ENCODE assay signal across 14 mouse cellular contexts in the genomic region with DNA sequence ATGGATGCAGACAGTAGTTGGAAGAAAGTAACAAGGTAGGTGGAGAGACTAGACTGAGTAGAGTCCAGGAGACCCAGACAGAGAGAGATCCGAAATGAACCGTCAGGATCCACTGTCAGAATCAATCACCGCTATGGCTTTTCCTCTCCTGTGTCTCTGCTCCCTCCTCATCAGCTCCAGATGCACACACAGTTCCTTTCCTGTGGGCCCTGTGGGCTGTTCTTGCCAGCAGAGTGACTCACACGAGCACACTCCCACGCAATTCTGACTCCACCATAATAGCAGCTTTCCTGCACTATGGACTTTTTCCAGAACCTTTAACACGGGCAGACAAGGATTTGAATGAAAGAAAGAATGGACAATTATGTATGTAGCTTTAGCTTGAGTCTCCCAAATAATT. TPM values are rescaled to one million over a fixed set of nuclear protein-coding genes. Genes with fewer than 3 reads are reported as not detected.
A peak's percentile ranks its signal among the peaks of the same experiment; 100 is the strongest.
DNase-seq lines count a peak whose midpoint lies in the region; ATAC-seq lines count a peak whose summit lies in the region.
"Had no signal": no experiment of that assay in that cellular context is flagged by ENCODE, and none has a peak within 500 bp of the region (broad histone marks: within the 10 kb centered on the region; RNA-seq: fewer than 3 reads in every experiment).

No protein-coding gene starts in this region.

- H3K36me3 ChIP-seq in heart, embryonic 12.5 days, result no peaks in the 10 kb centered on the region
- no peaks in the 10 kb centered on the region for H3K36me3 ChIP-seq in hindbrain, embryonic 10.5 days
- no peaks in the 10 kb centered on the region for H3K36me3 ChIP-seq in midbrain, embryonic 11.5 days (ENCODE audit: control insufficient read depth, insufficient read depth, low read length)

- intact Hi-C loops in heart, postnatal 36 days (cut with DNase I), result no loop called here

- H3K4me2 ChIP-seq in heart, embryonic 12.5 days, result no peak overlapping the region
- no peak overlapping the region for H3K4me2 ChIP-seq in midbrain, embryonic 11.5 days

- WGBS in heart, embryonic 12.5 days, result 70% methylated on average over 6 of the region's 6 CpGs
- WGBS in hindbrain, embryonic 10.5 days, result 90% methylated on average over 6 of the region's 6 CpGs
- WGBS in midbrain, embryonic 11.5 days, result 90% methylated on average over 6 of the region's 6 CpGs

- no peak overlapping the region for H3K4me3 ChIP-seq in heart, embryonic 12.5 days
- H3K4me3 ChIP-seq in hindbrain, embryonic 10.5 days, result no peak overlapping the region
- H3K4me3 ChIP-seq in midbrain, embryonic 11.5 days (ENCODE audit: low read depth, low read length), result no peak overlapping the region

- H3K9ac ChIP-seq in heart, embryonic 12.5 days, result no peak overlapping the region
- no peak overlapping the region for H3K9ac ChIP-seq in midbrain, embryonic 11.5 days (ENCODE audit: low read length)

- peaks cover 30% of the 10 kb centered on the region for H3K4me1 ChIP-seq in heart, embryonic 12.5 days (replicated peaks)
- peaks cover 25% of the 10 kb centered on the region for H3K4me1 ChIP-seq in hindbrain, embryonic 10.5 days (replicated peaks)
- H3K4me1 ChIP-seq in midbrain, embryonic 11.5 days (ENCODE audit: control insufficient read depth, insufficient read depth, low read length), result peaks cover 4% of the 10 kb centered on the region; the same call in 1 of the 2 replicates

- no peak overlapping the region for H3K27ac ChIP-seq in heart, embryonic 12.5 days (ENCODE audit: poor library complexity, severe bottlenecking)
- H3K27ac ChIP-seq in hindbrain, embryonic 10.5 days, result no peak overlapping the region
- no peak overlapping the region for H3K27ac ChIP-seq in midbrain, embryonic 11.5 days (ENCODE audit: low read depth, low read length)

- no peaks in the 10 kb centered on the region for H3K9me3 ChIP-seq in heart, embryonic 12.5 days (replicated peaks)
- no peaks in the 10 kb centered on the region for H3K9me3 ChIP-seq in hindbrain, embryonic 10.5 days
- H3K9me3 ChIP-seq in midbrain, embryonic 11.5 days (ENCODE audit: control insufficient read depth, low read length), result no peaks in the 10 kb centered on the region

- no peaks in the 10 kb centered on the region for H3K27me3 ChIP-seq in heart, embryonic 12.5 days (replicated peaks)
- peaks cover 21% of the 10 kb centered on the region; the same call in 1 of the 2 replicates for H3K27me3 ChIP-seq in hindbrain, embryonic 10.5 days (ENCODE audit: insufficient read depth, poor library complexity, severe bottlenecking)
- H3K27me3 ChIP-seq in midbrain, embryonic 11.5 days (ENCODE audit: control insufficient read depth, insufficient read depth, low read length), result no peaks in the 10 kb centered on the region; the same call in 1 of the 2 replicates

- no peak for ATAC-seq in heart, embryonic 12.5 days (ENCODE audit: insufficient number of reproducible peaks, low FRiP score)
- ATAC-seq in granulocyte monocyte progenitor cell, adult 5-6 weeks (replicated peaks; ENCODE audit: poor library complexity, severe bottlenecking), result no peak
- no peak for ATAC-seq in midbrain, embryonic 11.5 days (ENCODE audit: low FRiP score)

- DNase-seq in heart, adult 11 months, result peak; percentile 97
- DNase-seq in 3134 (ENCODE audit: extremely low read depth, insufficient read length, low spot score) (peak; percentile 23), adipocyte (ENCODE audit: low spot score) (peak; percentile 58)
- peak; percentile 38 to 39 for DNase-seq in heart, postnatal 36 days
- DNase-seq in hindbrain, embryonic 10.5 days (ENCODE audit: low spot score), result no peak
- no peak for DNase-seq in midbrain, embryonic 11.5 days (ENCODE audit: low spot score, missing footprints)
- DNase-seq: adrenal gland, postnatal 10 days; cerebellum, postnatal 10 days; kidney, adult 18-20 months; lung, postnatal 4 days; spleen, adult 18-20 months; thymus, postnatal 4 days had no signal

RNA-seq across cellular contexts. Expression of a gene that starts 31.8 kb away (rescaled TPM):
- polyA plus RNA-seq in heart, embryonic 12.5 days (2016; fragmentation: Nextera tagmentation; extraction: Ambion mirVana), result 191 and 206 TPM in 2 replicates
- 100 to 1,000 TPM; 272 to 292 TPM for total RNA-seq in heart, postnatal 36 days (2021)
- polyA plus RNA-seq in hindbrain, embryonic 10.5 days (2016; fragmentation: Nextera tagmentation; extraction: Ambion mirVana), result 74.3 and 89.6 TPM in 2 replicates
- not detected in 2 replicates for total RNA-seq in granulocyte monocyte progenitor cell, adult 5-6 weeks (2014; fragmentation: Nextera tagmentation)
- not detected in 2 replicates for total RNA-seq in granulocyte monocyte progenitor cell, adult 5-6 weeks (2017)
- polyA plus RNA-seq in midbrain, embryonic 11.5 days (2014; fragmentation: Nextera tagmentation; extraction: Ambion mirVana), result 65.8 and 69.1 TPM in 2 replicates

Comparison
In these comparisons a context has a peak if more than half of its experiments do, and no peak if none do; other contexts are left out.
1. DNase-seq: peak in heart, adult 11 months (single experiment), 3134 (single experiment), adipocyte (single experiment) and heart, postnatal 36 days (2 of 2); none in hindbrain, embryonic 10.5 days (single experiment) and midbrain, embryonic 11.5 days (single experiment).